9 mouse cellular contexts compared by ENCODE assay signal in the genomic region with DNA sequence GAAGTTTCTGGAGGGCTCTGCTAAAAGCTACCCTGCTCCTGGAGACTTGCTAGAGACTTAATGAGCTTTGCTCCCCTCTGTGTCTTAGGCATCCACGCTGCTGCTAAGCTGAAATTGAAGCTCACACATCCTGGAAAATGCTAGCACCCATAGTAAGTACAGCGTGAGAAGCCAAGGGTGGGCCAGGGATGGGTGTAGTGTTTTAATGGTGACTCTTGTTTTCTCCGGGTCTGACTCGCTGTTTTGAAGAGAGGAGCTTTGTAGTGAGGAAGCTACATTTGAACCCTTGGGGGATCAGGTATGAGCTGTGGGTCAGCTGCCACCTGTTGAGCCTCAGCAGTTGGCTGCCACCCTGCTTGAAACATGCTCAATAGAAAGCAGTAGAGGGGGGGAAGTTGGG. TPM values are rescaled to one million over a fixed set of nuclear protein-coding genes. Genes with fewer than 3 reads are reported as not detected.
A peak's percentile ranks its signal among the peaks of the same experiment; 100 is the strongest.
DNase-seq lines count a peak whose midpoint lies in the region; ATAC-seq and TF ChIP-seq lines count a peak whose summit lies in the region.
"Had no signal": no experiment of that assay in that cellular context is flagged by ENCODE, and none has a peak within 500 bp of the region (broad histone marks: within the 10 kb centered on the region; RNA-seq: fewer than 3 reads in every experiment).

No protein-coding gene starts in this region.

- H3K36me3 ChIP-seq in lung, postnatal 0 days (ENCODE audit: insufficient read depth, low read length) = no peaks in the 10 kb centered on the region
- H3K36me3 ChIP-seq in limb, embryonic 10.5 days = no peaks in the 10 kb centered on the region
- H3K36me3 ChIP-seq in neural tube, embryonic 13.5 days = no peaks in the 10 kb centered on the region

- H3K9me3 ChIP-seq in lung, postnatal 0 days (ENCODE audit: low read length) = no peaks in the 10 kb centered on the region
- no peaks in the 10 kb centered on the region for H3K9me3 ChIP-seq in limb, embryonic 10.5 days (replicated peaks)
- H3K9me3 ChIP-seq in neural tube, embryonic 13.5 days = no peaks in the 10 kb centered on the region

- TF ChIP-seq CTCF in lung, postnatal 0 days (IDR thresholded peaks at IDR 0.05) = no peak

- no peaks in the 10 kb centered on the region for H3K27me3 ChIP-seq in lung, postnatal 0 days (replicated peaks; ENCODE audit: insufficient read depth, low read length)
- peaks cover 23% of the 10 kb centered on the region for H3K27me3 ChIP-seq in limb, embryonic 10.5 days (ENCODE audit: low read depth, poor library complexity, severe bottlenecking)
- H3K27me3 ChIP-seq in neural tube, embryonic 13.5 days = peaks cover 22% of the 10 kb centered on the region

- peak; percentile 8 for DNase-seq in lung, postnatal 0 days (ENCODE audit: low spot score)
- DNase-seq in lung, postnatal 10 days = no peak
- DNase-seq in limb, embryonic 10.5 days (ENCODE audit: low spot score) = no peak
- no peak for DNase-seq in urinary bladder, postnatal 10 days (ENCODE audit: low spot score)
- no peak for DNase-seq in layer of hippocampus, postnatal 10 days (ENCODE audit: low spot score in 2 of 2)
- no peak for DNase-seq in cerebellum, postnatal 36 days

- no peak for TF ChIP-seq EP300 in lung, postnatal 0 days (IDR thresholded peaks at IDR 0.05)

- peak overlapping the region; percentile 54 for H3K9ac ChIP-seq in lung, postnatal 0 days (replicated peaks; ENCODE audit: low read depth)
- H3K9ac ChIP-seq in neural tube, embryonic 13.5 days = peak overlapping the region; percentile 55; the same call in 1 of the 2 replicates

- H3K4me1 ChIP-seq in lung, postnatal 0 days (ENCODE audit: insufficient read depth, low read depth, low read length) = no peaks in the 10 kb centered on the region; the same call in 1 of the 2 replicates
- peaks cover 19% of the 10 kb centered on the region for H3K4me1 ChIP-seq in limb, embryonic 10.5 days
- peaks cover 10% of the 10 kb centered on the region for H3K4me1 ChIP-seq in neural tube, embryonic 13.5 days (replicated peaks)

- H3K4me3 ChIP-seq in lung, postnatal 0 days (ENCODE audit: low read depth, low read length) = peak overlapping the region; percentile 51
- peak overlapping the region; percentile 61 for H3K4me3 ChIP-seq in limb, embryonic 10.5 days
- H3K4me3 ChIP-seq in neural tube, embryonic 13.5 days = peak overlapping the region; percentile 40

- WGBS in lung, postnatal 0 days = 10% methylated on average over 4 of the region's 4 CpGs
- whole genome bisulfite sequencing in limb, embryonic 10.5 days = 6% methylated on average over 4 of the region's 4 CpGs
- WGBS in neural tube, embryonic 13.5 days = 8% methylated on average over 4 of the region's 4 CpGs

- ATAC-seq in lung, postnatal 0 days = 0 out of 2 replicates have a peak, but pooled peaks have one; percentile 20
- peak; percentile 54 for ATAC-seq in erythroblast, adult 5-6 weeks (replicated peaks; ENCODE audit: low FRiP score, poor library complexity, severe bottlenecking)
- no peak for ATAC-seq in neural tube, embryonic 13.5 days (ENCODE audit: low read depth)

- H3K4me2 ChIP-seq in lung, postnatal 0 days (replicated peaks; ENCODE audit: low read depth, low read length) = peak overlapping the region; percentile 77
- H3K4me2 ChIP-seq in neural tube, embryonic 13.5 days = peak overlapping the region; percentile 64

- no peak overlapping the region for H3K27ac ChIP-seq in lung, postnatal 0 days (ENCODE audit: low read length)
- peak overlapping the region; percentile 66 for H3K27ac ChIP-seq in limb, embryonic 10.5 days
- no peak overlapping the region for H3K27ac ChIP-seq in neural tube, embryonic 13.5 days (replicated peaks)

RNA-seq across cellular contexts. Expression of a gene that starts 0.6 kb away (rescaled TPM):
- 17.9 and 19.1 TPM in 2 replicates for polyA plus RNA-seq in lung, postnatal 0 days (2015; fragmentation: Nextera tagmentation; extraction: Ambion mirVana)
- total RNA-seq in erythroblast, adult 5-6 weeks (2015; ENCODE audit: low replicate concordance) = 78.4 and 83.0 TPM in 2 replicates
- 120 and 165 TPM in 2 replicates for total RNA-seq in erythroblast, adult 5-6 weeks (2017; ENCODE audit: low replicate concordance)
- 3.2 and 3.6 TPM in 2 replicates for polyA plus RNA-seq in limb, embryonic 10.5 days (2016; fragmentation: Nextera tagmentation; extraction: Ambion mirVana)
- 2.9 and 4.8 TPM in 2 replicates for polyA plus RNA-seq in neural tube, embryonic 13.5 days (2015; fragmentation: Nextera tagmentation; extraction: Ambion mirVana)
- 10 to 100 TPM; 10.1 to 13.5 TPM for total RNA-seq in layer of hippocampus, postnatal 10 days (2021)

RNA-seq across cellular contexts. Expression of a gene that starts 49.1 kb away (rescaled TPM):
- 0.36 and 0.54 TPM in 2 replicates for polyA plus RNA-seq in lung, postnatal 0 days (2015; fragmentation: Nextera tagmentation; extraction: Ambion mirVana)
- not detected in 2 replicates for total RNA-seq in erythroblast, adult 5-6 weeks (2015; ENCODE audit: low replicate concordance)
- not detected in 2 replicates for total RNA-seq in erythroblast, adult 5-6 weeks (2017; ENCODE audit: low replicate concordance)
- 0.21 and 0.84 TPM in 2 replicates for polyA plus RNA-seq in limb, embryonic 10.5 days (2016; fragmentation: Nextera tagmentation; extraction: Ambion mirVana)
- polyA plus RNA-seq in neural tube, embryonic 13.5 days (2015; fragmentation: Nextera tagmentation; extraction: Ambion mirVana) = 0.11 TPM in 1 of 2 replicates, not detected in the other
- under 1 TPM; 0.54 to 0.66 TPM for total RNA-seq in layer of hippocampus, postnatal 10 days (2021)

RNA-seq across cellular contexts. Expression of a gene that starts 54.5 kb away (rescaled TPM):
- polyA plus RNA-seq in lung, postnatal 0 days (2015; fragmentation: Nextera tagmentation; extraction: Ambion mirVana) = 0.18 TPM in 1 of 2 replicates, not detected in the other
- not detected in 2 replicates for total RNA-seq in erythroblast, adult 5-6 weeks (2015; ENCODE audit: low replicate concordance)
- 2.0 TPM in 1 of 2 replicates, not detected in the other for total RNA-seq in erythroblast, adult 5-6 weeks (2017; ENCODE audit: low replicate concordance)
- not detected in 2 replicates for polyA plus RNA-seq in limb, embryonic 10.5 days (2016; fragmentation: Nextera tagmentation; extraction: Ambion mirVana)
- not detected in 2 replicates for polyA plus RNA-seq in neural tube, embryonic 13.5 days (2015; fragmentation: Nextera tagmentation; extraction: Ambion mirVana)
- total RNA-seq in layer of hippocampus, postnatal 10 days (2021) = not detected
- polyA plus RNA-seq: brain, embryonic 14.5 days had no signal
